8 mouse cellular contexts compared by ENCODE assay signal in genomic region chr13:95524424-95524673, GRCm38 (mm10). TPM values are rescaled to one million over a fixed set of nuclear protein-coding genes. Genes with fewer than 3 reads are reported as not detected.
DNase-seq lines count a peak whose midpoint lies in the region; ATAC-seq and TF ChIP-seq lines count a peak whose summit lies in the region.

No protein-coding gene starts in this region.

- peak overlapping the region; percentile 68 for H3K9ac ChIP-seq in heart, embryonic 16.5 days (ENCODE audit: low read length)
- no peak overlapping the region for H3K9ac ChIP-seq in hindbrain, embryonic 14.5 days
- 0 out of 2 replicates have a peak overlapping the region, but pooled peaks have one; percentile 39 for H3K9ac ChIP-seq in midbrain, embryonic 12.5 days (replicated peaks)

- H3K27ac ChIP-seq in heart, embryonic 16.5 days (ENCODE audit: low read length) = no peak overlapping the region
- H3K27ac ChIP-seq in bone marrow, adult 2 months (ENCODE audit: control insufficient read depth, insufficient read depth, low read depth, low read length, poor library complexity) = peak overlapping the region; percentile 34; the same call in 1 of the 2 replicates
- no peak overlapping the region for H3K27ac ChIP-seq in hindbrain, embryonic 14.5 days
- no peak overlapping the region for H3K27ac ChIP-seq in midbrain, embryonic 12.5 days (replicated peaks)

- H3K9me3 ChIP-seq in heart, embryonic 16.5 days (replicated peaks; ENCODE audit: control insufficient read depth, low read length) = no peaks in the 10 kb centered on the region
- no peaks in the 10 kb centered on the region for H3K9me3 ChIP-seq in hindbrain, embryonic 14.5 days (ENCODE audit: control insufficient read depth, low read length)
- no peaks in the 10 kb centered on the region for H3K9me3 ChIP-seq in midbrain, embryonic 12.5 days

- H3K36me3 ChIP-seq in heart, embryonic 16.5 days (ENCODE audit: control insufficient read depth, insufficient read depth) = no peaks in the 10 kb centered on the region
- no peaks in the 10 kb centered on the region for H3K36me3 ChIP-seq in hindbrain, embryonic 14.5 days (replicated peaks; ENCODE audit: control insufficient read depth, insufficient read depth)
- no peaks in the 10 kb centered on the region for H3K36me3 ChIP-seq in midbrain, embryonic 12.5 days

- WGBS in heart, embryonic 16.5 days = under 1% methylated on average over 13 of the region's 13 CpGs
- 2% methylated on average over 13 of the region's 13 CpGs for WGBS in bone marrow, adult 2 months
- WGBS in hindbrain, embryonic 14.5 days = under 1% methylated on average over 13 of the region's 13 CpGs
- under 1% methylated on average over 13 of the region's 13 CpGs for WGBS in midbrain, embryonic 12.5 days

- no peak for TF ChIP-seq POLR2A in bone marrow, adult 2 months (IDR thresholded peaks at IDR 0.05; ENCODE audit: borderline replicate concordance, control insufficient read depth, low read depth, low read length)

- no peak for DNase-seq in heart, adult 18-20 months
- DNase-seq in hindbrain, embryonic 14.5 days (ENCODE audit: low spot score) = no peak
- no peak for DNase-seq in adrenal gland, postnatal 4 days (ENCODE audit: low spot score in 2 of 2)
- no peak for DNase-seq in urinary bladder, postnatal 25 days (ENCODE audit: low spot score)

- peaks cover 11% of the 10 kb centered on the region for H3K4me1 ChIP-seq in heart, embryonic 16.5 days (ENCODE audit: control insufficient read depth, insufficient read depth, low read length)
- no peaks in the 10 kb centered on the region; the same call in none of the 2 replicates for H3K4me1 ChIP-seq in bone marrow, adult 2 months (ENCODE audit: control insufficient read depth, insufficient read depth, low read length)
- peaks cover 11% of the 10 kb centered on the region for H3K4me1 ChIP-seq in hindbrain, embryonic 14.5 days (replicated peaks; ENCODE audit: control insufficient read depth, insufficient read depth, low read length)
- H3K4me1 ChIP-seq in midbrain, embryonic 12.5 days = peaks cover 15% of the 10 kb centered on the region

- H3K4me2 ChIP-seq in heart, embryonic 16.5 days (ENCODE audit: low read depth, low read length) = peak overlapping the region; percentile 98
- peak overlapping the region; percentile 63 for H3K4me2 ChIP-seq in hindbrain, embryonic 14.5 days (replicated peaks)
- peak overlapping the region; percentile 74 for H3K4me2 ChIP-seq in midbrain, embryonic 12.5 days (replicated peaks)

- peaks cover 10% of the 10 kb centered on the region; the same call in 1 of the 2 replicates for H3K27me3 ChIP-seq in heart, embryonic 16.5 days (ENCODE audit: control insufficient read depth, insufficient read depth, low read length)
- peaks cover 43% of the 10 kb centered on the region for H3K27me3 ChIP-seq in hindbrain, embryonic 14.5 days (ENCODE audit: control insufficient read depth, insufficient read depth, low read length)
- H3K27me3 ChIP-seq in midbrain, embryonic 12.5 days = peaks cover 51% of the 10 kb centered on the region

- H3K4me3 ChIP-seq in heart, embryonic 16.5 days (ENCODE audit: low read length) = peak overlapping the region; percentile 66
- peak overlapping the region; percentile 47 for H3K4me3 ChIP-seq in bone marrow, adult 2 months (replicated peaks; ENCODE audit: control insufficient read depth, low read depth, low read length)
- H3K4me3 ChIP-seq in hindbrain, embryonic 14.5 days (replicated peaks; ENCODE audit: low read length) = peak overlapping the region; percentile 29
- H3K4me3 ChIP-seq in midbrain, embryonic 12.5 days = peak overlapping the region; percentile 45

- no peak for TF ChIP-seq CTCF in bone marrow, adult 2 months (IDR thresholded peaks at IDR 0.05; ENCODE audit: control insufficient read depth, insufficient read depth, low read length)

- ATAC-seq in heart, embryonic 16.5 days (replicated peaks; ENCODE audit: extremely low read depth, insufficient read depth, low FRiP score) = peak; percentile 24; the same call in 1 of the 2 replicates
- ATAC-seq in hindbrain, embryonic 14.5 days (ENCODE audit: low FRiP score) = peak; percentile 59; the same call in 1 of the 2 replicates
- no peak; the same call in 1 of the 2 replicates for ATAC-seq in midbrain, embryonic 12.5 days (ENCODE audit: low FRiP score, low read depth)
- no peak for ATAC-seq in cerebellum, adult (ENCODE audit: insufficient number of reproducible peaks, low FRiP score, low TSS enrichment)

RNA-seq across cellular contexts. Expression of gene F2rl1, which starts 0.7 kb away (rescaled TPM):
- 1.3 and 1.5 TPM in 2 replicates for polyA plus RNA-seq in heart, embryonic 16.5 days (2015; fragmentation: Nextera tagmentation; extraction: Ambion mirVana)
- under 1 TPM; 0.67 to 0.84 TPM for total RNA-seq in heart, adult 18-20 months (2021)
- polyA plus RNA-seq in bone marrow, adult 2 months (2011; ENCODE audit: insufficient read depth, insufficient read length, low replicate concordance, missing spikeins) = 0.47 and 1.8 TPM in 2 replicates
- polyA plus RNA-seq in hindbrain, embryonic 14.5 days (2014; fragmentation: Nextera tagmentation; extraction: Ambion mirVana) = not detected in 2 replicates
- 0.10 and 0.17 TPM in 2 replicates for polyA plus RNA-seq in midbrain, embryonic 12.5 days (2016; fragmentation: Nextera tagmentation; extraction: Ambion mirVana)
- 1 to 10 TPM in 1 of 2 experiments, under 1 TPM in 1; 0.42 to 3.1 TPM for total RNA-seq in adrenal gland, postnatal 4 days (2021)

RNA-seq across cellular contexts. Expression of gene S100z, which starts 45.8 kb away (rescaled TPM):
- not detected in 2 replicates for polyA plus RNA-seq in heart, embryonic 16.5 days (2015; fragmentation: Nextera tagmentation; extraction: Ambion mirVana)
- not detected for total RNA-seq in heart, adult 18-20 months (2021)
- polyA plus RNA-seq in bone marrow, adult 2 months (2011; ENCODE audit: insufficient read depth, insufficient read length, low replicate concordance, missing spikeins) = not detected in 2 replicates
- polyA plus RNA-seq in hindbrain, embryonic 14.5 days (2014; fragmentation: Nextera tagmentation; extraction: Ambion mirVana) = not detected in 2 replicates
- polyA plus RNA-seq in midbrain, embryonic 12.5 days (2016; fragmentation: Nextera tagmentation; extraction: Ambion mirVana) = not detected in 2 replicates
- not detected for total RNA-seq in adrenal gland, postnatal 4 days (2021)

Comparison
In these comparisons a context has a peak if more than half of its experiments do, and no peak if none do; other contexts are left out.
1. ATAC-seq: peak in heart, embryonic 16.5 days (single experiment) and hindbrain, embryonic 14.5 days (single experiment); none in midbrain, embryonic 12.5 days (single experiment) and cerebellum, adult (single experiment).
2. Peak in every context shown above with its lines, with median percentiles within 50 percentile points of each other: H3K4me2 ChIP-seq and H3K4me3 ChIP-seq.